Comparison of ENCODE assay signal across 15 mouse cellular contexts in the genomic region with DNA sequence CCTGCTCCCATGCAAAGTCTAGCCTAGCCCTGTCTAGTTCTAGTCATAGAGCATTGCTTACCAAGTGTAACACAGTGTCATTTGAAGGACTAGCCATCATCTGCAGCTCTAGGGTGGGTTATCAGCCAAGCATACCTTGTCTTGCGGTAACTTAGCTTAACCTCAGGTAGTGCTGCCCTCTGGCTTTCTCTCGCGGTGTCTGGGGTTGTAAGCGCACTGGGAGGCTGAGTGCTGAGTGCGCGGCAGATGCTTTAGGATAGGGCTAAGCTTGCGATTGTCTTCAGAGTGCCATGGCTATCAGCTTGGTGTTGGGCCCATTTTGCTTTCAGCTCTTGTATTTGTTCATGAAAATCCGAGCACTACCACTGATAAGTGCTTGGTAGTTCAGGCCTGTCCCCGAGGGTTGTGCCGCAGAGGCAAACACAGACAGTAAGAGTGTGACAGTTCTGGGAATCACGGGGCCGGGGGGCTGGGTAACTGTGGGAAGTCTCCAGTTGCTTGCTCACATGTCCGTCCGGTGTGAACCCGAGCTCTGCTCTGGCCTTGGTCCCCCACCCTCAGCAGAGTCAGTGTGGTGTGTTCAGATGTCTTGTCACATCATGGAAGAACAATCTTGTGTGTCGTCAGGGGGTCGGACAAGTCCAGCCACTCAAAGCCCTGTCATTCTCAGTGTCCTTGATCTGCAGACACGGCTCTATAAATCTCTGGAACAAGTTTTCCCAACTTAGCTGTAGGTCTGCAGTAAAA. TPM values are rescaled to one million over a fixed set of nuclear protein-coding genes. Genes with fewer than 3 reads are reported as not detected.
A peak's percentile ranks its signal among the peaks of the same experiment; 100 is the strongest.
DNase-seq lines count a peak whose midpoint lies in the region; ATAC-seq and TF ChIP-seq lines count a peak whose summit lies in the region.
"Had no signal": no experiment of that assay in that cellular context is flagged by ENCODE, and none has a peak within 500 bp of the region (broad histone marks: within the 10 kb centered on the region; RNA-seq: fewer than 3 reads in every experiment).

No protein-coding gene starts in this region.

- no peak overlapping the region for H3K4me2 ChIP-seq in kidney, postnatal 0 days (ENCODE audit: low read length)
- H3K4me2 ChIP-seq: hindbrain, embryonic 14.5 days; liver, embryonic 11.5 days; neural tube, embryonic 15.5 days had no signal

- H3K4me3 ChIP-seq in heart, embryonic 10.5 days = no peak overlapping the region
- no peak overlapping the region for H3K4me3 ChIP-seq in heart, adult 2 months
- H3K4me3 ChIP-seq in kidney, postnatal 0 days (replicated peaks; ENCODE audit: low read depth, low read length) = no peak overlapping the region
- H3K4me3 ChIP-seq: midbrain, embryonic 10.5 days; neural tube, embryonic 15.5 days had no signal

- 65% methylated on average over 18 of the region's 18 CpGs for WGBS in heart, embryonic 10.5 days
- 81% methylated on average over 18 of the region's 18 CpGs for WGBS in heart, adult 2 months
- 65% methylated on average over 18 of the region's 18 CpGs for WGBS in kidney, postnatal 0 days

- no peaks in the 10 kb centered on the region for H3K9me3 ChIP-seq in heart, embryonic 10.5 days
- H3K9me3 ChIP-seq in kidney, postnatal 0 days (replicated peaks; ENCODE audit: low read length) = no peaks in the 10 kb centered on the region
- H3K9me3 ChIP-seq: midbrain, embryonic 10.5 days; neural tube, embryonic 15.5 days had no signal

- no peak for ATAC-seq in kidney, postnatal 0 days (replicated peaks; ENCODE audit: low FRiP score, low read depth)

- peaks cover 5% of the 10 kb centered on the region for H3K79me2 ChIP-seq in heart, adult 2 months (replicated peaks; ENCODE audit: control insufficient read depth, insufficient read depth, low read length)

- no peaks in the 10 kb centered on the region for H3K36me3 ChIP-seq in heart, embryonic 10.5 days
- no peaks in the 10 kb centered on the region for H3K36me3 ChIP-seq in heart, adult 2 months (ENCODE audit: control insufficient read depth, insufficient read depth, low read length)
- no peaks in the 10 kb centered on the region for H3K36me3 ChIP-seq in kidney, postnatal 0 days (ENCODE audit: insufficient read depth, low read length)
- H3K36me3 ChIP-seq: midbrain, embryonic 10.5 days; neural tube, embryonic 15.5 days had no signal

- H3K27me3 ChIP-seq in heart, embryonic 10.5 days (ENCODE audit: insufficient read depth, poor library complexity, severe bottlenecking) = no peaks in the 10 kb centered on the region
- H3K27me3 ChIP-seq in heart, adult 2 months (ENCODE audit: control insufficient read depth, insufficient read depth, low read length) = no peaks in the 10 kb centered on the region
- no peaks in the 10 kb centered on the region for H3K27me3 ChIP-seq in kidney, postnatal 0 days (ENCODE audit: insufficient read depth, low read length)
- H3K27me3 ChIP-seq: neural tube, embryonic 15.5 days had no signal

- 0 out of 2 replicates have a peak overlapping the region, but pooled peaks have one; percentile 26 for H3K27ac ChIP-seq in heart, embryonic 10.5 days
- H3K27ac ChIP-seq in heart, adult 2 months = no peak overlapping the region
- H3K27ac ChIP-seq in kidney, postnatal 0 days = no peak overlapping the region
- H3K27ac ChIP-seq: hindbrain, embryonic 14.5 days; midbrain, embryonic 10.5 days; neural tube, embryonic 15.5 days had no signal

- peaks cover 11% of the 10 kb centered on the region for H3K4me1 ChIP-seq in heart, embryonic 10.5 days
- 0 out of 2 replicates have a peak, but pooled peaks cover 1% of the 10 kb centered on the region for H3K4me1 ChIP-seq in heart, adult 2 months (ENCODE audit: control insufficient read depth, insufficient read depth, low read length)
- peaks cover 5% of the 10 kb centered on the region; the same call in 1 of the 2 replicates for H3K4me1 ChIP-seq in kidney, postnatal 0 days (replicated peaks; ENCODE audit: insufficient read depth, low read length)
- H3K4me1 ChIP-seq: midbrain, embryonic 10.5 days; neural tube, embryonic 15.5 days had no signal

- intact Hi-C loops in heart, adult 2 months (cut with DNase I) = no loop called here

- peak; percentile 75 for DNase-seq in heart, embryonic 10.5 days (ENCODE audit: low spot score)
- no peak for DNase-seq in heart, adult 2 months
- DNase-seq in kidney, postnatal 0 days (ENCODE audit: low spot score) = no peak
- DNase-seq in kidney, adult 9 months = no peak
- peak; percentile 27 for DNase-seq in retina, postnatal 1 day
- DNase-seq in retina, embryonic 14.5 days (ENCODE audit: low spot score) = no peak
- DNase-seq in spleen, postnatal 10 days (ENCODE audit: low spot score in 2 of 2) = no peak
- DNase-seq: cerebellum, postnatal 36 days; gastrocnemius, postnatal 25 days; layer of hippocampus, adult 9-11 months; right cerebral cortex, adult 18-20 months had no signal

- no peak for TF ChIP-seq EP300 in heart, adult 2 months (IDR thresholded peaks at IDR 0.05; ENCODE audit: insufficient read depth, low read depth, low read length)

- no peak for TF ChIP-seq POLR2A in heart, adult 2 months (IDR thresholded peaks at IDR 0.05; ENCODE audit: insufficient read depth, low read depth, low read length)

- no peak for TF ChIP-seq CTCF in heart, adult 2 months (IDR thresholded peaks at IDR 0.05)
- TF ChIP-seq CTCF in kidney, postnatal 0 days (IDR thresholded peaks at IDR 0.05; ENCODE audit: low read depth) = 0 out of 2 replicates have a peak, but pooled peaks have one; percentile 8

- no peak overlapping the region for H3K9ac ChIP-seq in heart, adult 2 months (ENCODE audit: low read depth, low read length)
- H3K9ac ChIP-seq in kidney, postnatal 0 days (ENCODE audit: low read depth, low read length) = no peak overlapping the region
- H3K9ac ChIP-seq: hindbrain, embryonic 14.5 days; neural tube, embryonic 15.5 days had no signal

RNA-seq across cellular contexts. Expression of a gene that starts 22.5 kb away (rescaled TPM):
- polyA plus RNA-seq in heart, embryonic 10.5 days (2016; fragmentation: Nextera tagmentation; extraction: Ambion mirVana) = 15.9 and 16.3 TPM in 2 replicates
- 10 to 100 TPM; 26.4 to 32.3 TPM for total RNA-seq in heart, adult 2 months (2021)
- polyA plus RNA-seq in heart, adult 2 months (2012; rRNA removed) = 22.7 and 45.7 TPM in 2 replicates
- 43.4 and 44.1 TPM in 2 replicates for polyA plus RNA-seq in kidney, postnatal 0 days (2015; fragmentation: Nextera tagmentation; extraction: Ambion mirVana)

Comparison
In these comparisons a context has a peak if more than half of its experiments do, and no peak if none do; other contexts are left out.
1. DNase-seq: peak in heart, embryonic 10.5 days (single experiment) and retina, postnatal 1 day (single experiment); none in heart, adult 2 months (0 of 2), kidney, postnatal 0 days (single experiment), kidney, adult 9 months (single experiment), retina, embryonic 14.5 days (single experiment) and spleen, postnatal 10 days (0 of 2).